Mouse (Mus musculus) stomach, postnatal 0 days (tissue): ENCODE measurements around the gene F2rl2.

Experiments
- CTCF ChIP-seq: IDR thresholded peaks from 2 replicates; pipeline ENCODE4 v1.5.1; 2016; ENCODE audit warnings: antibody characterized with exemption, low read depth, mild to moderate bottlenecking, moderate library complexity
- EP300 ChIP-seq: optimal IDR thresholded peaks from 2 replicates; pipeline ENCODE3; 2016; ENCODE audit warnings: antibody characterized with exemption

- TF ChIP-seq CTCF (no peak), EP300 (no peak)
These were observed 43.0 kb upstream of the F2rl2 start for GRCm38 (mm10) chr13:95653696-95654095.
